Mouse (Mus musculus) MEL (cell line): ENCODE results near the gene Mrfap1. TPM values are rescaled to one million over a fixed set of nuclear protein-coding genes. Genes with fewer than 3 reads are reported as not detected.

Experiments used
- DNase-seq: peaks from one replicate; pipeline ENCODE4 v3.0.0; 2011; ENCODE audit warnings: low read depth, low spot score
- H3K27ac ChIP-seq: 2 replicates; pipeline ENCODE4 v1.5.1; 2012; ENCODE audit warnings: low read depth, mild to moderate bottlenecking, control low read depth, low read length, moderate library complexity; ENCODE audit not compliant: control insufficient read depth
- H3K27me3 ChIP-seq, 2 experiments: fragments of 150-350 bp in 1 of 2; sonication (generic) in 1 of 2; 2 replicates each; pipeline ENCODE4 v1.6.1; 2012; ENCODE audit warnings: low read length in 2 of 2, mild to moderate bottlenecking in 2 of 2, improper control_type of control experiment in 1 of 2, moderate library complexity in 1 of 2; ENCODE audit not compliant: insufficient read depth in 2 of 2, control insufficient read depth in 1 of 2
- H3K36me3 ChIP-seq, 2 experiments: 2 replicates each; pipeline ENCODE4 v1.6.1; 2012 to 2014; ENCODE audit warnings: low read length in 2 of 2, improper control_type of control experiment in 1 of 2, inconsistent platforms in 1 of 2, mild to moderate bottlenecking in 1 of 2; ENCODE audit not compliant: insufficient read depth in 2 of 2, control insufficient read depth in 1 of 2
- H3K4me1 ChIP-seq, 2 experiments: fragments of 150-350 bp in 1 of 2; sonication (generic) in 1 of 2; 2 replicates each; pipeline ENCODE4 v1.6.1; 2012; ENCODE audit warnings: low read length in 2 of 2, improper control_type of control experiment in 1 of 2, mild to moderate bottlenecking in 1 of 2; ENCODE audit not compliant: insufficient read depth in 2 of 2, control insufficient read depth in 1 of 2
- H3K4me3 ChIP-seq, 2 experiments: fragments of 150-350 bp in 1 of 2; sonication (generic) in 1 of 2; 2 replicates each; pipeline ENCODE4 v1.5.1; 2012; ENCODE audit warnings: low read depth in 2 of 2, low read length in 2 of 2, mild to moderate bottlenecking in 2 of 2, moderate library complexity in 2 of 2, control low read depth in 1 of 2, improper control_type of control experiment in 1 of 2; ENCODE audit not compliant: control insufficient read depth in 1 of 2, insufficient read depth in 1 of 2
- H3K79me2 ChIP-seq: 2 replicates; pipeline ENCODE4 v1.6.1; 2012; ENCODE audit warnings: mild to moderate bottlenecking, low read length, moderate library complexity; ENCODE audit not compliant: control insufficient read depth, poor library complexity, insufficient read depth
- H3K9ac ChIP-seq: 2 replicates; pipeline ENCODE4 v1.6.1; 2012; ENCODE audit warnings: low read depth, mild to moderate bottlenecking, control low read depth, low read length, moderate library complexity; ENCODE audit not compliant: control insufficient read depth, poor library complexity, severe bottlenecking
- H3K9me3 ChIP-seq: fragments of 150-350 bp; sonication (generic); replicated peaks from 2 replicates; pipeline ENCODE4 v1.6.1; 2012; ENCODE audit warnings: mild to moderate bottlenecking, low read length, improper control_type of control experiment, moderate library complexity; ENCODE audit not compliant: insufficient read depth
- BHLHE40 ChIP-seq: IDR thresholded peaks from 2 replicates; pipeline ENCODE4 v1.6.1; 2012; ENCODE audit warnings: low read depth, mild to moderate bottlenecking, inconsistent platforms, low read length, improper control_type of control experiment, borderline replicate concordance
- CHD1 ChIP-seq: IDR thresholded peaks from 2 replicates; pipeline ENCODE4 v1.6.1; 2012; ENCODE audit warnings: low read depth, mild to moderate bottlenecking, inconsistent platforms, low read length, improper control_type of control experiment
- CHD2 ChIP-seq: IDR thresholded peaks from 2 replicates; pipeline ENCODE4 v1.6.1; 2011; ENCODE audit warnings: low read length, improper control_type of control experiment
- CTCF ChIP-seq, 3 experiments: IDR thresholded peaks in 2 of 3; conservative IDR thresholded peaks in 1 of 3; 2 replicates each; pipeline ENCODE4 v1.5.1; 2011 to 2012; ENCODE audit warnings: low read length in 3 of 3, low read depth in 2 of 3, mild to moderate bottlenecking in 2 of 3, improper control_type of control experiment in 1 of 3, inconsistent platforms in 1 of 3, mixed read lengths in 1 of 3, moderate library complexity in 1 of 3; ENCODE audit not compliant: control insufficient read depth in 1 of 3, insufficient read depth in 1 of 3, poor library complexity in 1 of 3, severe bottlenecking in 1 of 3
- ELF1 ChIP-seq: IDR thresholded peaks from 2 replicates; pipeline ENCODE4 v1.6.1; 2014; ENCODE audit warnings: low read depth, mild to moderate bottlenecking, inconsistent platforms, low read length, improper control_type of control experiment, moderate library complexity
- EP300 ChIP-seq, 2 experiments: IDR thresholded peaks; 2 replicates each; pipeline ENCODE4 v1.6.1; 2011; ENCODE audit warnings: improper control_type of control experiment in 2 of 2, low read length in 2 of 2, low read depth in 1 of 2, mild to moderate bottlenecking in 1 of 2
- ETS1 ChIP-seq: IDR thresholded peaks from 2 replicates; pipeline ENCODE4 v1.6.1; 2012; ENCODE audit warnings: low read depth, mild to moderate bottlenecking, inconsistent platforms, low read length, improper control_type of control experiment, moderate library complexity
- MAX ChIP-seq: IDR thresholded peaks from 2 replicates; pipeline ENCODE4 v1.6.1; 2011; ENCODE audit warnings: low read length, improper control_type of control experiment
- MEF2A ChIP-seq: IDR thresholded peaks from 2 replicates; pipeline ENCODE4 v1.6.1; 2014; ENCODE audit warnings: low read depth, mild to moderate bottlenecking, inconsistent platforms, low read length, improper control_type of control experiment; ENCODE audit not compliant: poor library complexity, insufficient replicate concordance, severe bottlenecking; ENCODE audit errors: extremely low read depth
- MXI1 ChIP-seq: IDR thresholded peaks from 2 replicates; pipeline ENCODE4 v1.6.1; 2011; ENCODE audit warnings: mild to moderate bottlenecking, low read depth, low read length, improper control_type of control experiment
- NELFE ChIP-seq: IDR thresholded peaks from 2 replicates; pipeline ENCODE4 v1.6.1; 2011; ENCODE audit warnings: low read depth, low read length, improper control_type of control experiment
- RAD21 ChIP-seq: IDR thresholded peaks from 2 replicates; pipeline ENCODE4 v1.6.1; 2011; ENCODE audit warnings: mild to moderate bottlenecking, low read depth, low read length, improper control_type of control experiment
- RCOR1 ChIP-seq: IDR thresholded peaks from 2 replicates; pipeline ENCODE4 v1.6.1; 2012; ENCODE audit warnings: low read depth, mild to moderate bottlenecking, inconsistent platforms, low read length, improper control_type of control experiment
- TAL1 ChIP-seq: IDR thresholded peaks from 2 replicates; pipeline ENCODE4 v1.6.1; 2012; ENCODE audit warnings: mild to moderate bottlenecking, inconsistent platforms, low read length, moderate library complexity, mixed read lengths
- TBP ChIP-seq: IDR thresholded peaks from 2 replicates; pipeline ENCODE4 v1.8.0; 2011; ENCODE audit warnings: low read depth, low read length, improper control_type of control experiment
- UBTF ChIP-seq: IDR thresholded peaks from 2 replicates; pipeline ENCODE4 v1.6.1; 2012; ENCODE audit warnings: low read depth, mild to moderate bottlenecking, inconsistent platforms, low read length, improper control_type of control experiment, moderate library complexity, borderline replicate concordance; ENCODE audit not compliant: insufficient read depth
- USF1 ChIP-seq: IDR thresholded peaks from 2 replicates; pipeline ENCODE4 v1.6.1; 2014; ENCODE audit warnings: low read depth, mild to moderate bottlenecking, inconsistent platforms, low read length, improper control_type of control experiment, moderate library complexity
- polyA plus RNA-seq, 2 experiments: library from polyadenylated mRNA; stranded (reverse) in 1 of 2; unstranded in 1 of 2; fragments of >175 nt in 1 of 2; fragments of >200 nt in 1 of 2; gene quantifications; 2 replicates each; pipeline versions ENCODE4 v1.2.1 to v1.2.4; 2012; ENCODE audit warnings: low replicate concordance in 2 of 2, low read depth in 1 of 2; ENCODE audit not compliant: insufficient read length in 2 of 2, insufficient read depth in 1 of 2, missing spikeins in 1 of 2
- total RNA-seq: library from RNA; depleted of rRNA; stranded (reverse); fragments of 300-350 nt; gene quantifications from 2 replicates; pipeline ENCODE4 v1.2.3, GENCODE M21; 2012

Gene Mrfap1
- total and polyA plus RNA-seq, 3 experiments, result 211 to 267 TPM; not detected in 1

GRCm38 (mm10) chr5:36772586-36772985 is 24.0 kb downstream of the Mrfap1 start:
- Histone ChIP-seq H3K27me3 (no peaks in the 10 kb centered on the region; a peak in 1 of 4 replicates), H3K9ac (no peak overlapping the region), H3K36me3 (no peaks in the 10 kb centered on the region), H3K9me3 (no peaks in the 10 kb centered on the region), H3K79me2 (no peaks in the 10 kb centered on the region), H3K4me1 (no peaks in the 10 kb centered on the region)
- DNase-seq, result peak; percentile 16
- TF ChIP-seq TBP, result no peak
- no peak for TF ChIP-seq TAL1
- TF ChIP-seq USF1, result no peak
- TF ChIP-seq ETS1, result no peak
- TF ChIP-seq CTCF (IDR thresholded peaks at IDR 0.05 in 2 of 3, conservative IDR thresholded peaks at IDR 0.05 in 1 of 3; ENCODE audit: control insufficient read depth in 1 of 3, insufficient read depth in 1 of 3, low read depth in 2 of 3, low read length in 3 of 3, poor library complexity in 1 of 3, severe bottlenecking in 1 of 3), result no peak
- no peak for TF ChIP-seq EP300 (IDR thresholded peaks at IDR 0.05; ENCODE audit: low read depth in 1 of 2, low read length in 2 of 2)
- no peak for TF ChIP-seq MAX
- TF ChIP-seq UBTF, result no peak
- no peak for TF ChIP-seq MXI1
- no peak for TF ChIP-seq RCOR1
- TF ChIP-seq RAD21, result no peak
- no peak for TF ChIP-seq CHD2
- no peak for TF ChIP-seq CHD1
- no peak for TF ChIP-seq BHLHE40
- TF ChIP-seq, all 39 proteins: peak for 0
- Histone ChIP-seq H3K4me3 (no peak overlapping the region), H3K27ac (no peak overlapping the region)

DNA sequence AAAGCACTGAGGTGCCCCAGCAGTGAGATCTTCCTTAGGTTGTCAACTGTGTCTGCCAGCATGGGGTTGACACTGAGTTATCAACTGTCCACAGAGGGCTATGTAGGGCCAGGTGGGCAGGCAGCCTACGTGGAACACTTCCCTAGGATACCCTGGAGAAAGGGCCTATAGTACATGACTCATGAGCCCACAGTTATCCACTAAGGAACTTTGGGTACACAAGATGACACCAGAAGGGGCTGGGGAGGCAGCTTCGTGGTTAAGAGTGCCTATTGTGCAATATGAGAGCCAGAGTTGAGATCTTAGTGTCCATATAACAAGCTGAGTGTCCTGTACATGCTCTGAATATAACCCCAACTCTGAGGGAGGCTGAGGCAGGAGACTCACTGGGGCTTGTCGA is 27.0 kb downstream of the Mrfap1 start:
- no peak overlapping the region for H3K9ac ChIP-seq
- H3K36me3 ChIP-seq, result no peaks in the 10 kb centered on the region
- H3K27me3 ChIP-seq, result no peaks in the 10 kb centered on the region; a peak in 1 of 4 replicates
- no peak for DNase-seq
- no peak overlapping the region for H3K27ac ChIP-seq
- no peaks in the 10 kb centered on the region for H3K79me2 ChIP-seq
- H3K9me3 ChIP-seq, result no peaks in the 10 kb centered on the region
- no peak for TF ChIP-seq NELFE
- H3K4me3 ChIP-seq, result no peak overlapping the region
- H3K4me1 ChIP-seq, result no peaks in the 10 kb centered on the region

DNA sequence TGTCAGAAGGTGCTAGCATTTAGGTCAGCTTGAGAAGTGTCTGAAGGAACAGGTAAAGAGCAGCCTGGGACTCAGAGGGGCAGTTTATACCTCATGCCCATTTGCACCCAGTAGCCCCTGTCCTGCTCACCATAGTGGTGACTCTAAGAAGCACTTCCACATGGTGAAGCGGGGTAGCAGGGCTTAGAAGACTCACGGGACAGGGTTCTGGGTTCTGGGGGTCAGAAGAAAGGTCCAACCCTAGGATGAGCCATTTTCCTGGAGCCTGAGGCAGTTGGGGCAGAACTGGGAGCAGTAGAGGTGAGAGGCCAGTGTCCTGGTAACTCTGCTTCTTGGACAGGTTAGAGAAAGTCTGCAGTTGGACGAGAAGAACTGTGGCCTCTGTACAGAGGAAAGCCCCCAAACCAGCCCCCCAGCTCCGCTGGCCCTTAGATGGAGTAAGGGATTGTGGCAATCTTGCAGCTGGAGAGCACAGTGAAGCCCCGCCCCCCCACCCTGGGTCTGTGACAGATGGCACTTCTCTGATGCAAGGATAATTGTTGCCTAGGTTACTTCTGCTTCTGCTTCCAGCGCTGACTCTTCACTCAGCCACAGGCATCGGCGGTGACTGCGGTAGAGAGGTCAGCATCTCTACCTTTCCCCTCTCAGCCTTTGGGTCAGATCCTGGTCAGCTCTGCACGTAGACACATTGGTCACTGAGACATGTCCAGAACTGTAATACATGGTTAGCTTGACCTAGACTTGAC is 29.4 kb downstream of the Mrfap1 start:
- no peaks in the 10 kb centered on the region for H3K9me3 ChIP-seq
- H3K27ac ChIP-seq, result no peak overlapping the region
- TF ChIP-seq CHD1, result no peak
- TF ChIP-seq ELF1, result no peak
- TF ChIP-seq MEF2A, result no peak
- TF ChIP-seq RCOR1, result no peak
- peak; percentile 46 for DNase-seq
- no peaks in the 10 kb centered on the region for H3K79me2 ChIP-seq
- H3K4me3 ChIP-seq, result no peak overlapping the region
- H3K4me1 ChIP-seq, result no peaks in the 10 kb centered on the region
- H3K36me3 ChIP-seq, result no peaks in the 10 kb centered on the region
- no peaks in the 10 kb centered on the region for H3K27me3 ChIP-seq
- no peak overlapping the region for H3K9ac ChIP-seq
